ENCODE assay signal across 8 mouse cellular contexts in the genomic region with DNA sequence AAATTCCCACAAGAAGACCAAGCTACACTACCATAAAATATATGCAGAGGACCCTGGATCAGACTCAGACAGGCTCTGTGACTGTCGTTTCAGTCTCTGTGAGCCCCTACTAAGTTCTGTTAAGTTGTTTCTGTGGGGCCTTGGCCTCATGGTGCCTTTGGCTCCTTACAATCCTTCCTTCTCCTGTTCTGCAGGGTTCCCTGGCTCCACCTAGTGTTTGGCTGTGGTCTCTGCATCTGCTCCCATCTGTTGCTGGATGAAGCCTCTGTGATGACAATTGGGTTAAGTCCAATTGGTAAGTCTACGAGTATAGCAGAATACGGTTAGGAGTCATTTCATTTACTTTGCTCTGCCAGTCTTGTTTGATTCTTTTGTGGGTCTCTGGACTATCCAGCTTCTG. TPM values are rescaled to one million over a fixed set of nuclear protein-coding genes. Genes with fewer than 3 reads are reported as not detected.
A peak's percentile ranks its signal among the peaks of the same experiment; 100 is the strongest.
DNase-seq lines count a peak whose midpoint lies in the region; ATAC-seq and TF ChIP-seq lines count a peak whose summit lies in the region.

No protein-coding gene starts in this region.

- H3K4me3 ChIP-seq in cortical plate, adult 2 months (ENCODE audit: insufficient read depth, low read length): no peak overlapping the region

- no peak for TF ChIP-seq POLR2A in cortical plate, adult 2 months (IDR thresholded peaks at IDR 0.05; ENCODE audit: extremely low read depth, insufficient read depth, low read length)

- peak; percentile 94 for TF ChIP-seq CTCF in cortical plate, adult 2 months (IDR thresholded peaks at IDR 0.05; ENCODE audit: extremely low read depth, insufficient read depth, low read length)

- DNase-seq in CD4-positive, CD25-positive, alpha-beta regulatory T cell, adult 2 months (ENCODE audit: low read depth, low spot score): peak; percentile 56
- peak; percentile 91 for DNase-seq in adipocyte (ENCODE audit: low spot score)
- peak; percentile 70 to 81 for DNase-seq in heart, adult 9 months (ENCODE audit: low spot score in 2 of 2)
- DNase-seq in left cerebral cortex, adult 11 months (ENCODE audit: low spot score): peak; percentile 66
- DNase-seq in lung, postnatal 4 days: peak; percentile 82 to 84
- peak; percentile 80 to 89 for DNase-seq in spleen, postnatal 10 days (ENCODE audit: low spot score in 2 of 2)

- ATAC-seq in CD4-positive, CD25-positive, alpha-beta regulatory T cell, adult 4 months: no peak

- H3K4me1 ChIP-seq in cortical plate, adult 2 months (ENCODE audit: control insufficient read depth, insufficient read depth, low read length): no peaks in the 10 kb centered on the region

- H3K27ac ChIP-seq in cortical plate, adult 2 months (ENCODE audit: insufficient read depth, low read length): no peak overlapping the region

RNA-seq across cellular contexts. Expression of a gene that starts 1.5 kb away (rescaled TPM):
- polyA plus RNA-seq in CD4-positive, CD25-positive, alpha-beta regulatory T cell, adult 4 months (2017; shearing (Covaris generic)): under 1 TPM; 0.09 to 0.57 TPM
- 0.81 and 1.2 TPM in 2 replicates for polyA plus RNA-seq in cortical plate, adult 2 months (2012; rRNA removed)
